Mouse (Mus musculus) lung, adult 2 months (tissue): ENCODE measurements around the gene Prph.

ENCODE experiments used
- CTCF ChIP-seq: fragments of 200-500 bp; IDR thresholded peaks from 2 replicates; pipeline ENCODE4 v1.5.1; 2011; ENCODE audit warnings: mild to moderate bottlenecking, low read length, control low read depth; ENCODE audit not compliant: insufficient read depth
- POLR2A ChIP-seq: fragments of 200-500 bp; IDR thresholded peaks from 2 replicates; pipeline ENCODE4 v1.6.1; 2011; ENCODE audit warnings: low read depth, mild to moderate bottlenecking, control low read depth, low read length, borderline replicate concordance; ENCODE audit errors: extremely low read depth

DNA sequence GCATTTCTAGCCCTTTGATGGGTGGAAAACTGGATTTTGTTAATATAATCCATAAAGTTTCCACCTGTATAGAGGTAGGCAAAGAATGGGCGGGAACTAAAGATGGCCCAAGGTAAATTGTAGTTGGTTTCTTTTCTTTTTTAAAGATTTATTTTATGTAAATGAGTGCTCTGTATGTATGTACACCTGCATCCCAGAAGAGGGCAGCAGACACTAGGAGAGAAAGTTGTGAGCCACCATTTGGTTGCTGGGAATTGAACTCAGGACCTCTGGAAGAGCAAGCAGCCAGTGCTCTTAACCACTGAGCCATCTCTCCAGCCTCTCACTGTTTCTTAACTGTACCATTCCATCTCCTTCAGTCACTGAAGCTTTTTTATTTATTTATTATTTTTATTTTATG lies 17.0 kb downstream of the Prph start:
- TF ChIP-seq POLR2A (no peak), CTCF (no peak)
